Mouse (Mus musculus): ENCODE results near the gene Lpin2. TPM values are rescaled to one million over a fixed set of nuclear protein-coding genes. Genes with fewer than 3 reads are reported as not detected.

The Lpin2 gene
- total and polyA plus RNA-seq, 2 experiments: 22.4 to 314 TPM

- WGBS: 91% methylated on average over 7 of the region's 7 CpGs
- peaks cover 81% of the 10 kb centered on the region for H3K36me3 ChIP-seq (ENCODE audit: control insufficient read depth, insufficient read depth, low read length)
Measured at GRCm38 (mm10) chr17:71228651-71229050, 46.3 kb downstream of the Lpin2 start.

GRCm38 (mm10) chr17:71230108-71230709 is 47.8 kb downstream of the Lpin2 start:
- no peaks in the 10 kb centered on the region for H3K27me3 ChIP-seq (ENCODE audit: control insufficient read depth, insufficient read depth, low read length)
- 72% methylated on average over 9 of the region's 9 CpGs for WGBS
- TF ChIP-seq POLR2A (IDR thresholded peaks at IDR 0.05; ENCODE audit: extremely low read depth, insufficient read depth, low read length) (no peak), CTCF (IDR thresholded peaks at IDR 0.05; ENCODE audit: low read depth, low read length) (no peak)
- no peak for DNase-seq (ENCODE audit: extremely low read depth, low read depth, low spot score)
- H3K4me3 ChIP-seq (ENCODE audit: insufficient read depth, low read depth, low read length): no peak overlapping the region
- H3K9ac ChIP-seq (ENCODE audit: low read depth, low read length): no peak overlapping the region
- H3K27ac ChIP-seq (replicated peaks; ENCODE audit: insufficient read depth, low read depth, low read length): no peak overlapping the region
- H3K36me3 ChIP-seq (ENCODE audit: control insufficient read depth, insufficient read depth, low read length): peaks cover 78% of the 10 kb centered on the region
- peaks cover 1% of the 10 kb centered on the region; the same call in 1 of the 2 replicates for H3K4me1 ChIP-seq (ENCODE audit: control insufficient read depth, insufficient read depth, low read length)
- peaks cover 1% of the 10 kb centered on the region for H3K79me2 ChIP-seq (ENCODE audit: control insufficient read depth, insufficient read depth, low read length)

More at GRCm38 (mm10) chr17:71228651-71229050, 46.3 kb downstream of the Lpin2 start:
- H3K4me3 ChIP-seq (ENCODE audit: insufficient read depth, low read depth, low read length): no peak overlapping the region
- TF ChIP-seq CTCF (IDR thresholded peaks at IDR 0.05; ENCODE audit: low read depth, low read length): no peak
- TF ChIP-seq POLR2A (IDR thresholded peaks at IDR 0.05; ENCODE audit: extremely low read depth, insufficient read depth, low read length): no peak
- H3K27ac ChIP-seq (replicated peaks; ENCODE audit: insufficient read depth, low read depth, low read length): no peak overlapping the region
- DNase-seq (ENCODE audit: extremely low read depth, low read depth, low spot score): no peak
- peaks cover 4% of the 10 kb centered on the region for H3K79me2 ChIP-seq (ENCODE audit: control insufficient read depth, insufficient read depth, low read length)
- no peak overlapping the region for H3K9ac ChIP-seq (ENCODE audit: low read depth, low read length)
- no peaks in the 10 kb centered on the region for H3K27me3 ChIP-seq (ENCODE audit: control insufficient read depth, insufficient read depth, low read length)
- H3K4me1 ChIP-seq (ENCODE audit: control insufficient read depth, insufficient read depth, low read length): peaks cover 9% of the 10 kb centered on the region

- TF ChIP-seq CTCF (IDR thresholded peaks at IDR 0.05; ENCODE audit: low read depth, low read length) (no peak), POLR2A (IDR thresholded peaks at IDR 0.05; ENCODE audit: extremely low read depth, insufficient read depth, low read length) (no peak)
- H3K4me3 ChIP-seq (ENCODE audit: insufficient read depth, low read depth, low read length): no peak overlapping the region
- H3K27me3 ChIP-seq (ENCODE audit: control insufficient read depth, insufficient read depth, low read length): no peaks in the 10 kb centered on the region
- peaks cover 81% of the 10 kb centered on the region for H3K36me3 ChIP-seq (ENCODE audit: control insufficient read depth, insufficient read depth, low read length)
- no peak overlapping the region for H3K9ac ChIP-seq (ENCODE audit: low read depth, low read length)
- no peaks in the 10 kb centered on the region for H3K4me1 ChIP-seq (ENCODE audit: control insufficient read depth, insufficient read depth, low read length)
- H3K79me2 ChIP-seq (ENCODE audit: control insufficient read depth, insufficient read depth, low read length): no peaks in the 10 kb centered on the region
- no peak for DNase-seq (ENCODE audit: extremely low read depth, low read depth, low spot score)
- WGBS: 85% methylated on average over 2 of the region's 2 CpGs
- no peak overlapping the region for H3K27ac ChIP-seq (replicated peaks; ENCODE audit: insufficient read depth, low read depth, low read length)
Measured at GRCm38 (mm10) chr17:71231998-71232397, 49.6 kb downstream of the Lpin2 start.

- no peak for DNase-seq (ENCODE audit: extremely low read depth, low read depth, low spot score)
- no peak overlapping the region for H3K27ac ChIP-seq (replicated peaks; ENCODE audit: insufficient read depth, low read depth, low read length)
- H3K4me1 ChIP-seq (ENCODE audit: control insufficient read depth, insufficient read depth, low read length): no peaks in the 10 kb centered on the region
- H3K9ac ChIP-seq (ENCODE audit: low read depth, low read length): no peak overlapping the region
- WGBS: 92% methylated on average over 4 of the region's 4 CpGs
- H3K27me3 ChIP-seq (ENCODE audit: control insufficient read depth, insufficient read depth, low read length): no peaks in the 10 kb centered on the region
- no peaks in the 10 kb centered on the region for H3K79me2 ChIP-seq (ENCODE audit: control insufficient read depth, insufficient read depth, low read length)
- H3K4me3 ChIP-seq (ENCODE audit: insufficient read depth, low read depth, low read length): no peak overlapping the region
- TF ChIP-seq POLR2A (IDR thresholded peaks at IDR 0.05; ENCODE audit: extremely low read depth, insufficient read depth, low read length) (no peak), CTCF (IDR thresholded peaks at IDR 0.05; ENCODE audit: low read depth, low read length) (no peak)
- H3K36me3 ChIP-seq (ENCODE audit: control insufficient read depth, insufficient read depth, low read length): peaks cover 84% of the 10 kb centered on the region
Measured at GRCm38 (mm10) chr17:71233210-71233609, 50.9 kb downstream of the Lpin2 start.

- H3K9ac ChIP-seq (ENCODE audit: low read depth, low read length): no peak overlapping the region
Measured at GRCm38 (mm10) chr17:71234041-71234594, 51.8 kb downstream of the Lpin2 start.

More at GRCm38 (mm10) chr17:71234041-71234594, 51.8 kb downstream of the Lpin2 start:
- Histone ChIP-seq H3K79me2 (ENCODE audit: control insufficient read depth, insufficient read depth, low read length) (no peaks in the 10 kb centered on the region), H3K4me1 (ENCODE audit: control insufficient read depth, insufficient read depth, low read length) (no peaks in the 10 kb centered on the region), H3K27ac (replicated peaks; ENCODE audit: insufficient read depth, low read depth, low read length) (no peak overlapping the region), H3K36me3 (ENCODE audit: control insufficient read depth, insufficient read depth, low read length) (peaks cover 88% of the 10 kb centered on the region), H3K4me3 (ENCODE audit: insufficient read depth, low read depth, low read length) (no peak overlapping the region), H3K27me3 (ENCODE audit: control insufficient read depth, insufficient read depth, low read length) (no peaks in the 10 kb centered on the region)
- DNase-seq (ENCODE audit: extremely low read depth, low read depth, low spot score): no peak
- TF ChIP-seq CTCF (IDR thresholded peaks at IDR 0.05; ENCODE audit: low read depth, low read length) (no peak), POLR2A (IDR thresholded peaks at IDR 0.05; ENCODE audit: extremely low read depth, insufficient read depth, low read length) (no peak)
- WGBS: 89% methylated on average over 12 of the region's 12 CpGs

Data from liver, adult 2 months (tissue).